Mouse (Mus musculus): ENCODE measurements around the gene Plppr1. TPM values are rescaled to one million over a fixed set of nuclear protein-coding genes. Genes with fewer than 3 reads are reported as not detected.
A peak's percentile ranks its signal among the peaks of the same experiment; 100 is the strongest.

Gene Plppr1
- polyA plus RNA-seq, 2 experiments = 2.8 to 5.0 TPM

GRCm38 (mm10) chr4:49050628-49051027, 8.4 kb upstream of the Plppr1 start:
- DNase-seq (ENCODE audit: low spot score) = no peak
- no peaks in the 10 kb centered on the region for H3K27me3 ChIP-seq (ENCODE audit: control insufficient read depth, insufficient read depth, low read length)
- no peaks in the 10 kb centered on the region for H3K36me3 ChIP-seq (ENCODE audit: control insufficient read depth, insufficient read depth, low read length)
- H3K4me2 ChIP-seq (replicated peaks; ENCODE audit: low read depth, low read length, severe bottlenecking) = no peak overlapping the region
- TF ChIP-seq POLR2A (IDR thresholded peaks at IDR 0.05; ENCODE audit: borderline replicate concordance, extremely low read depth, insufficient read depth, insufficient read length) = no peak
- H3K4me1 ChIP-seq (ENCODE audit: control insufficient read depth, insufficient read depth, low read length) = no peaks in the 10 kb centered on the region
- ATAC-seq (ENCODE audit: low FRiP score, low read depth) = no peak
- no peak overlapping the region for H3K27ac ChIP-seq (replicated peaks; ENCODE audit: low read depth, low read length)
- no peaks in the 10 kb centered on the region for H3K9me3 ChIP-seq (ENCODE audit: control insufficient read depth, low read length)
- H3K4me3 ChIP-seq (replicated peaks; ENCODE audit: low read length) = no peak overlapping the region
- 92% methylated on average over 1 of the region's 1 CpGs for WGBS
- no peak overlapping the region for H3K9ac ChIP-seq (ENCODE audit: low read depth, low read length, severe bottlenecking)

GRCm38 (mm10) chr4:49057916-49058315, 1.2 kb upstream of the Plppr1 start:
- Histone ChIP-seq H3K9ac (ENCODE audit: low read depth, low read length, severe bottlenecking) (no peak overlapping the region), H3K4me3 (replicated peaks; ENCODE audit: low read length) (no peak overlapping the region), H3K9me3 (ENCODE audit: control insufficient read depth, low read length) (no peaks in the 10 kb centered on the region), H3K27me3 (ENCODE audit: control insufficient read depth, insufficient read depth, low read length) (peaks cover 11% of the 10 kb centered on the region; the same call in 1 of the 2 replicates), H3K36me3 (ENCODE audit: control insufficient read depth, insufficient read depth, low read length) (no peaks in the 10 kb centered on the region), H3K27ac (replicated peaks; ENCODE audit: low read depth, low read length) (no peak overlapping the region), H3K4me2 (replicated peaks; ENCODE audit: low read depth, low read length, severe bottlenecking) (no peak overlapping the region), H3K4me1 (ENCODE audit: control insufficient read depth, insufficient read depth, low read length) (peaks cover 2% of the 10 kb centered on the region; the same call in 1 of the 2 replicates)
- DNase-seq (ENCODE audit: low spot score) (no peak), ATAC-seq (ENCODE audit: low FRiP score, low read depth) (no peak)
- WGBS = 46% methylated on average over 2 of the region's 2 CpGs
- TF ChIP-seq POLR2A (IDR thresholded peaks at IDR 0.05; ENCODE audit: borderline replicate concordance, extremely low read depth, insufficient read depth, insufficient read length) = no peak

DNA sequence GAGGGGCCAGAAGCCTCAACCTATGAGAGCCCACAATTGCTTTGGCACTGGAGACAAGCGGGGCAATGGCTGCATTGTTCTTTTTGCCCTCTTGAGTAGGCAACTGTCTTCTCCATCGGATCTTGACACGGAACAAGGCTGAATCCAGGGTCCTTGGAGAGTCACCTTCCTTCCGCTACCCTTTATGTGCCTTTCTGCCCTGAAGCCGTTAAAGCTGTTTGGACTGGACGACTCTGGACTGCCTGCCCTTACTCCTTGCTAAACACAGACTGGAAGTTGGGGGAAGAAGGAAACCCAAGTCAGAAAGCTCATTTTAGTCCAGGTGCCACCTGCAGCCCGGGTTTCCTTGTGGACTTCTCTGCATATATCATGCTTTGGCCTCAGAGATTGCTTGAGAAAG, 516 bp upstream of the Plppr1 start:
- peaks cover 2% of the 10 kb centered on the region; the same call in 1 of the 2 replicates for H3K4me1 ChIP-seq (ENCODE audit: control insufficient read depth, insufficient read depth, low read length)
- H3K4me3 ChIP-seq (replicated peaks; ENCODE audit: low read length) = peak overlapping the region; percentile 65
- ATAC-seq (ENCODE audit: low FRiP score, low read depth) (no peak), DNase-seq (ENCODE audit: low spot score) (no peak)
- peaks cover 11% of the 10 kb centered on the region; the same call in 1 of the 2 replicates for H3K27me3 ChIP-seq (ENCODE audit: control insufficient read depth, insufficient read depth, low read length)
- no peaks in the 10 kb centered on the region for H3K36me3 ChIP-seq (ENCODE audit: control insufficient read depth, insufficient read depth, low read length)
- peak overlapping the region; percentile 66 for H3K9ac ChIP-seq (ENCODE audit: low read depth, low read length, severe bottlenecking)
- no peak for TF ChIP-seq POLR2A (IDR thresholded peaks at IDR 0.05; ENCODE audit: borderline replicate concordance, extremely low read depth, insufficient read depth, insufficient read length)
- H3K27ac ChIP-seq (replicated peaks; ENCODE audit: low read depth, low read length) = no peak overlapping the region
- H3K4me2 ChIP-seq (replicated peaks; ENCODE audit: low read depth, low read length, severe bottlenecking) = peak overlapping the region; percentile 97
- H3K9me3 ChIP-seq (ENCODE audit: control insufficient read depth, low read length) = no peaks in the 10 kb centered on the region
- WGBS = 2% methylated on average over 7 of the region's 7 CpGs

GRCm38 (mm10) chr4:49059402-49060381, 619 bp downstream of the Plppr1 start:
- ATAC-seq (ENCODE audit: low FRiP score, low read depth) = peak; percentile 83
- Histone ChIP-seq H3K4me3 (replicated peaks; ENCODE audit: low read length) (peak overlapping the region; percentile 65), H3K9me3 (ENCODE audit: control insufficient read depth, low read length) (no peaks in the 10 kb centered on the region), H3K4me1 (ENCODE audit: control insufficient read depth, insufficient read depth, low read length) (peaks cover 2% of the 10 kb centered on the region; the same call in 1 of the 2 replicates), H3K27ac (replicated peaks; ENCODE audit: low read depth, low read length) (no peak overlapping the region), H3K4me2 (replicated peaks; ENCODE audit: low read depth, low read length, severe bottlenecking) (peak overlapping the region; percentile 97), H3K36me3 (ENCODE audit: control insufficient read depth, insufficient read depth, low read length) (no peaks in the 10 kb centered on the region), H3K27me3 (ENCODE audit: control insufficient read depth, insufficient read depth, low read length) (peaks cover 11% of the 10 kb centered on the region; the same call in 1 of the 2 replicates), H3K9ac (ENCODE audit: low read depth, low read length, severe bottlenecking) (peak overlapping the region; percentile 66)
- peak; percentile 11 for DNase-seq (ENCODE audit: low spot score)
- TF ChIP-seq POLR2A (IDR thresholded peaks at IDR 0.05; ENCODE audit: borderline replicate concordance, extremely low read depth, insufficient read depth, insufficient read length) = no peak
- WGBS = under 1% methylated on average over 61 of the region's 62 CpGs

DNA sequence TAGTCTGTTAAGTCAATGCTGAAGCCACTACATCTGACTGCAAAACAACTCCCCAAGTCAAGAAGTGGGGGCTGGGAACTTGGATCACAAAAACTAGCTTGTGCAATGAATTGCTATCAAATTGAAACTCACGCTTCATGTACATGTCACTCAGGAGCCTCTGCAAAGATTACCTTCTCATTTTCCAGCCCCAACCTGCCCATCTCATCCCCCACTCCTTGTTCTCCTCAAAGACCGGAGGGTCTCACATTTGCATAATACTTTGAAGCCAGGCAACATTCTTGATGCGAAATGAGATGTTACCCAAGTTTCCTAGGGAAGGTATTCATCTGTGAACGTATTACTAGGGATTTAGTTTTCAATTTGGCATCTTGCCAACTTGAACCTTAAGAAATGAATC, 10.4 kb downstream of the Plppr1 start:
- no peaks in the 10 kb centered on the region for H3K27me3 ChIP-seq (ENCODE audit: control insufficient read depth, insufficient read depth, low read length)
- H3K36me3 ChIP-seq (ENCODE audit: control insufficient read depth, insufficient read depth, low read length) = no peaks in the 10 kb centered on the region
- no peak overlapping the region for H3K9ac ChIP-seq (ENCODE audit: low read depth, low read length, severe bottlenecking)
- H3K4me2 ChIP-seq (replicated peaks; ENCODE audit: low read depth, low read length, severe bottlenecking) = no peak overlapping the region
- no peak for TF ChIP-seq POLR2A (IDR thresholded peaks at IDR 0.05; ENCODE audit: borderline replicate concordance, extremely low read depth, insufficient read depth, insufficient read length)
- no peak overlapping the region for H3K4me3 ChIP-seq (replicated peaks; ENCODE audit: low read length)
- DNase-seq (ENCODE audit: low spot score) (peak; percentile 17), ATAC-seq (ENCODE audit: low FRiP score, low read depth) (no peak)
- 74% methylated on average over 4 of the region's 4 CpGs for WGBS
- H3K4me1 ChIP-seq (ENCODE audit: control insufficient read depth, insufficient read depth, low read length) = no peaks in the 10 kb centered on the region
- H3K9me3 ChIP-seq (ENCODE audit: control insufficient read depth, low read length) = no peaks in the 10 kb centered on the region
- no peak overlapping the region for H3K27ac ChIP-seq (replicated peaks; ENCODE audit: low read depth, low read length)

Data from limb, embryonic 14.5 days (tissue).